Mouse (Mus musculus) bone marrow, adult 2 months (tissue): ENCODE measurements around the gene Rpl13.

Experiments used
- CTCF ChIP-seq: fragments of 200-500 bp; IDR thresholded peaks from 2 replicates; pipeline ENCODE4 v1.5.1; 2011; ENCODE audit warnings: low read length, control low read depth; ENCODE audit not compliant: control insufficient read depth, insufficient read depth
- POLR2A ChIP-seq: fragments of 200-500 bp; IDR thresholded peaks from 2 replicates; pipeline ENCODE4 v1.6.1; 2011; ENCODE audit warnings: low read depth, mild to moderate bottlenecking, control low read depth, low read length, borderline replicate concordance; ENCODE audit not compliant: control insufficient read depth

DNA sequence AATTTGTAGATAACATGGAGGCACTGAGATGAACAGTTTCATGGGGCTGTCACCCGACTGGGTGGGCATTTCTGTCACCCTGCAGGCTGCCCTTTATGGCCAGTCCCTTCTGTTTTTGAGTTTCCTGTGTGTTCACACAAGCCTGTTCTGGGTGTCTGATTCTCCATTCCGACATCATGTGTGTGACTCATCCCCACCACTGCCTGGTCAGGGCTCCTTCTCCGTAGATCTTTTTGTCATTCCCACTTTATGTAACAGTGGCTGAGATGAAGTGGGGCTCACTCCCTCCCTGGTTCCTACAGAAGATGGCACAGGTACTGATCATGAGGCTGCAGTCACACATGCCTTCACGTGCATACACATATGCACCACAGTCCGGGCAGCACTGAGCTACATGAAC lies 20.5 kb downstream of the Rpl13 start:
- TF ChIP-seq POLR2A (no peak), CTCF (no peak)
